Mouse (Mus musculus) CH12.LX (cell line): Measurements from ENCODE around the gene Akap2. TPM values are rescaled to one million over a fixed set of nuclear protein-coding genes. Genes with fewer than 3 reads are reported as not detected.

Experiments used
- DNase-seq: peaks from one replicate; pipeline ENCODE4 v3.0.0-alpha.2; 2013; ENCODE audit errors: extremely low read depth
- H3K27ac ChIP-seq: 2 replicates; pipeline ENCODE4 v1.5.1; 2012; ENCODE audit warnings: low read depth, mild to moderate bottlenecking, control low read depth, moderate library complexity; ENCODE audit not compliant: insufficient read depth
- H3K27me3 ChIP-seq: replicated peaks from 2 replicates; pipeline ENCODE3; 2012; ENCODE audit warnings: inconsistent platforms
- H3K36me3 ChIP-seq, 2 experiments: replicated peaks in 1 of 2; 2 replicates each; pipeline versions ENCODE3 to v1.6.1; 2012; ENCODE audit warnings: inconsistent platforms in 1 of 2, low read length in 1 of 2, mild to moderate bottlenecking in 1 of 2, mixed read lengths in 1 of 2, moderate library complexity in 1 of 2; ENCODE audit not compliant: control insufficient read depth in 1 of 2, insufficient read depth in 1 of 2
- H3K4me1 ChIP-seq, 2 experiments: 2 replicates each; pipeline ENCODE4 v1.6.1; 2012; ENCODE audit warnings: inconsistent platforms in 1 of 2, moderate library complexity in 1 of 2; ENCODE audit not compliant: insufficient read depth in 2 of 2, control insufficient read depth in 1 of 2
- H3K4me2 ChIP-seq: 2 replicates; pipeline ENCODE4 v1.6.1; 2012; ENCODE audit warnings: low read depth, mild to moderate bottlenecking, control low read depth; ENCODE audit not compliant: poor library complexity, insufficient read depth, severe bottlenecking
- H3K4me3 ChIP-seq, 3 experiments: fragments of 150-350 bp in 1 of 3; sonication (generic) in 1 of 3; replicated peaks in 1 of 3; 2 replicates each; pipeline versions ENCODE3 to v1.5.1; 2011 to 2012; ENCODE audit warnings: low read depth in 2 of 3, low read length in 2 of 3, mild to moderate bottlenecking in 2 of 3, moderate library complexity in 2 of 3, control low read depth in 1 of 3, improper control_type of control experiment in 1 of 3, inconsistent platforms in 1 of 3, mixed read lengths in 1 of 3; ENCODE audit not compliant: poor library complexity in 1 of 3
- H3K79me2 ChIP-seq: replicated peaks from 2 replicates; pipeline ENCODE4 v1.6.1; 2012; ENCODE audit warnings: mild to moderate bottlenecking, moderate library complexity; ENCODE audit not compliant: control insufficient read depth, poor library complexity, insufficient read depth, severe bottlenecking; ENCODE audit errors: extremely low read depth
- H3K9ac ChIP-seq: 2 replicates; pipeline ENCODE4 v1.6.1; 2012; ENCODE audit warnings: low read depth, mild to moderate bottlenecking, control low read depth, moderate library complexity; ENCODE audit not compliant: insufficient read depth
- H3K9me3 ChIP-seq: replicated peaks from 2 replicates; pipeline ENCODE3; 2012; ENCODE audit warnings: low read length, inconsistent platforms, mixed read lengths
- BHLHE40 ChIP-seq: IDR thresholded peaks from 2 replicates; pipeline ENCODE4 v1.6.1; 2011; ENCODE audit warnings: mild to moderate bottlenecking, low read depth, low read length, improper control_type of control experiment
- CHD1 ChIP-seq: IDR thresholded peaks from 2 replicates; pipeline ENCODE4 v1.6.1; 2012; ENCODE audit warnings: low read depth, low read length, improper control_type of control experiment, inconsistent platforms
- CHD2 ChIP-seq: IDR thresholded peaks from 2 replicates; pipeline ENCODE4 v1.6.1; 2011; ENCODE audit warnings: low read length, improper control_type of control experiment
- CTCF ChIP-seq, 2 experiments: IDR thresholded peaks in 1 of 2; conservative IDR thresholded peaks in 1 of 2; 2 replicates each; pipeline ENCODE4 v1.5.1; 2011 to 2012; ENCODE audit warnings: low read depth in 2 of 2, low read length in 2 of 2, improper control_type of control experiment in 1 of 2, inconsistent platforms in 1 of 2, mild to moderate bottlenecking in 1 of 2, moderate library complexity in 1 of 2
- E2F4 ChIP-seq: IDR thresholded peaks from 2 replicates; pipeline ENCODE4 v1.6.1; 2011; ENCODE audit warnings: low read depth, low read length, improper control_type of control experiment; ENCODE audit not compliant: insufficient replicate concordance
- ELF1 ChIP-seq: IDR thresholded peaks from 2 replicates; pipeline ENCODE4 v1.6.1; 2014; ENCODE audit warnings: low read depth, mild to moderate bottlenecking, inconsistent platforms, low read length, improper control_type of control experiment
- EP300 ChIP-seq: IDR thresholded peaks from 2 replicates; pipeline ENCODE4 v1.6.1; 2011; ENCODE audit warnings: low read length, improper control_type of control experiment
- ETS1 ChIP-seq: conservative IDR thresholded peaks from 2 replicates; pipeline ENCODE4 v1.6.1; 2012; ENCODE audit warnings: low read depth, mild to moderate bottlenecking, inconsistent platforms, low read length, improper control_type of control experiment, moderate library complexity
- GABPA ChIP-seq: IDR thresholded peaks from 2 replicates; pipeline ENCODE4 v1.6.1; 2012; ENCODE audit warnings: low read depth, low read length, improper control_type of control experiment, inconsistent platforms; ENCODE audit not compliant: insufficient replicate concordance
- IRF4 ChIP-seq: IDR thresholded peaks from 2 replicates; pipeline ENCODE4 v1.6.1; 2014; ENCODE audit warnings: low read depth, mild to moderate bottlenecking, inconsistent platforms, low read length, improper control_type of control experiment
- JUN ChIP-seq: IDR thresholded peaks from 2 replicates; pipeline ENCODE4 v1.6.1; 2011; ENCODE audit warnings: low read depth, mild to moderate bottlenecking, low read length, improper control_type of control experiment, moderate library complexity; ENCODE audit not compliant: insufficient read depth
- KAT2A ChIP-seq: IDR thresholded peaks from 2 replicates; pipeline ENCODE4 v1.6.1; 2012; ENCODE audit warnings: low read length, improper control_type of control experiment, inconsistent platforms; ENCODE audit not compliant: insufficient replicate concordance
- MAX ChIP-seq: IDR thresholded peaks from 2 replicates; pipeline ENCODE4 v1.6.1; 2011; ENCODE audit warnings: low read length, improper control_type of control experiment
- MYC ChIP-seq: IDR thresholded peaks from 2 replicates; pipeline ENCODE4 v1.6.1; 2011; ENCODE audit warnings: low read depth, mild to moderate bottlenecking, improper control_type of control experiment, low read length
- POLR2AphosphoS2 ChIP-seq: IDR thresholded peaks from 2 replicates; pipeline ENCODE4 v1.6.1; 2011; ENCODE audit warnings: low read depth, low read length, improper control_type of control experiment
- SMC3 ChIP-seq: IDR thresholded peaks from 2 replicates; pipeline ENCODE4 v1.6.1; 2011; ENCODE audit warnings: low read depth, low read length, improper control_type of control experiment
- TCF12 ChIP-seq: IDR thresholded peaks from 2 replicates; pipeline ENCODE4 v1.6.1; 2014; ENCODE audit warnings: low read depth, mild to moderate bottlenecking, inconsistent platforms, low read length, improper control_type of control experiment
- USF1 ChIP-seq: IDR thresholded peaks from 2 replicates; pipeline ENCODE4 v1.6.1; 2014; ENCODE audit warnings: low read depth, mild to moderate bottlenecking, inconsistent platforms, low read length, improper control_type of control experiment
- ZC3H11A ChIP-seq: IDR thresholded peaks from 2 replicates; pipeline ENCODE4 v1.6.1; 2012; ENCODE audit warnings: low read depth, mild to moderate bottlenecking, inconsistent platforms, low read length, improper control_type of control experiment
- ZKSCAN1 ChIP-seq: IDR thresholded peaks from 2 replicates; pipeline ENCODE4 v1.6.1; 2012; ENCODE audit warnings: low read depth, inconsistent platforms, low read length, improper control_type of control experiment, borderline replicate concordance
- ZMIZ1 ChIP-seq: IDR thresholded peaks from 2 replicates; pipeline ENCODE4 v1.6.1; 2012; ENCODE audit warnings: low read depth, mild to moderate bottlenecking, inconsistent platforms, low read length, improper control_type of control experiment
- ZNF384 ChIP-seq: IDR thresholded peaks from 2 replicates; pipeline ENCODE4 v1.6.1; 2012; ENCODE audit warnings: low read depth, low read length, improper control_type of control experiment, inconsistent platforms
- dilution Hi-C: fragments of 300-500 bp; cut with MboI; formaldehyde crosslinking; loops from 2 replicates; pipeline ENCODE4 v1.14.3; 2020; ENCODE audit warnings: low sequenced_read_pairs; ENCODE audit not compliant: extremely low pct_unique_long_range_greater_than_20kb, extremely low pct_ligation_motif_present
- in situ Hi-C: fragments of 300-500 bp; cut with MboI; formaldehyde crosslinking; loops from 3 replicates; pipeline ENCODE4 v1.14.3; 2019; ENCODE audit warnings: low sequenced_read_pairs, low pct_ligation_motif_present, low pct_unique_long_range_greater_than_20kb, mixed read lengths
- polyA plus RNA-seq: library from polyadenylated mRNA; unstranded; fragments of >175 nt; gene quantifications from 2 replicates; pipeline ENCODE4 v1.2.1, GENCODE M21; 2012; ENCODE audit warnings: low read depth; ENCODE audit not compliant: insufficient read length
- total RNA-seq, 2 experiments: library from RNA; depleted of rRNA; stranded (reverse); fragments of 300-350 nt in 1 of 2; fragments of >200 nt in 1 of 2; gene quantifications; 2 replicates each; pipeline ENCODE4 v1.2.3; 2012 to 2014

Gene Akap2
- total and polyA plus RNA-seq, 3 experiments, result 0.25 TPM; not detected in 2

GRCm38 (mm10) chr4:57915216-57915965 lies 197.9 kb downstream of the Akap2 start:
- Histone ChIP-seq H3K4me1 (peaks cover 0 to 13% of the 10 kb centered on the region in 2 experiments; a peak in 2 of 4 replicates), H3K9me3 (no peaks in the 10 kb centered on the region), H3K4me2 (no peak overlapping the region), H3K79me2 (no peaks in the 10 kb centered on the region), H3K9ac (no peak overlapping the region)
- no peak for TF ChIP-seq ZNF384
- no peak for TF ChIP-seq MYC
- no peak for TF ChIP-seq EP300
- no peak for TF ChIP-seq GABPA
- TF ChIP-seq KAT2A, result no peak
- TF ChIP-seq, all 38 proteins: peak for 0
- no peak for DNase-seq
- in situ Hi-C loops (no loop called here), dilution Hi-C loops (no loop called here)
- H3K36me3 ChIP-seq, result no peaks in the 10 kb centered on the region
- H3K4me3 ChIP-seq, result no peak overlapping the region
- H3K27me3 ChIP-seq, result no peaks in the 10 kb centered on the region
- no peak overlapping the region for H3K27ac ChIP-seq

GRCm38 (mm10) chr4:57916201-57916661 lies 198.8 kb downstream of the Akap2 start, which contains the start of gene D630039A03Rik:
Gene D630039A03Rik, minus strand, starts transcription at chr4:57916297.
- Histone ChIP-seq H3K79me2 (no peaks in the 10 kb centered on the region), H3K27me3 (no peaks in the 10 kb centered on the region), H3K36me3 (no peaks in the 10 kb centered on the region), H3K9ac (no peak within 1 kb of the TSS), H3K4me3 (no peak within 1 kb of the TSS), H3K27ac (no peak within 1 kb of the TSS), H3K9me3 (no peaks in the 10 kb centered on the region), H3K4me2 (no peak within 1 kb of the TSS), H3K4me1 (peaks cover 0 to 13% of the 10 kb centered on the region in 2 experiments; a peak in 2 of 4 replicates)
- no peak for DNase-seq
- TF ChIP-seq POLR2AphosphoS2 (no peak), ELF1 (no peak), CHD1 (no peak), ZC3H11A (no peak), EP300 (no peak)
- in situ Hi-C loops (no loop called here), dilution Hi-C loops (no loop called here)

DNA sequence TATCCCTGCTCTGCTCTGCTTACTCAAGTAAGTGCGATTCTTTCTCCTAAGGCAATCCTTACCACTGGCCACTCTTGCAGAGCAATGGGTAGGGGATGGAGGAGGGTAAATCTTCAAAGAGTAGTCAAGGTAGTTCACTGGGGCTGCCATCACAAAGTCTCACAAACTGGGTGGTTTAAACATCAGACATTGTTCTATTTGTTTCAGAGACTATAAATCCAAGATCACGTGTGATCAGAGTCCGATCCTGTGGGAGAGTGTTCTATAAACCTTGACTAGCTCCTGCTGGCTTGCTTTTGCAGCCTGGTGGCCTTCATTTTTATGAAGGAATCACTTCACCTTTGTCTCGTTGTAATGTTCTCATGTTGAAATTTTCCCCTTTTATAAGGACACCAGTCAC lies 199.3 kb downstream of the Akap2 start:
- DNase-seq, result no peak
- Histone ChIP-seq H3K4me2 (no peak overlapping the region), H3K36me3 (no peaks in the 10 kb centered on the region), H3K27ac (no peak overlapping the region), H3K27me3 (no peaks in the 10 kb centered on the region), H3K9ac (no peak overlapping the region), H3K9me3 (no peaks in the 10 kb centered on the region), H3K79me2 (no peaks in the 10 kb centered on the region)
- in situ Hi-C loops, result no loop called here
- TF ChIP-seq ZC3H11A, result no peak
- TF ChIP-seq ETS1, result no peak
- no peak for TF ChIP-seq JUN
- no peak for TF ChIP-seq IRF4
- TF ChIP-seq CTCF (conservative IDR thresholded peaks at IDR 0.05 in 1 of 2, IDR thresholded peaks at IDR 0.05 in 1 of 2; ENCODE audit: low read depth in 2 of 2, low read length in 2 of 2), result no peak
- TF ChIP-seq POLR2AphosphoS2, result no peak
- no peak for TF ChIP-seq CHD2
- no peak for TF ChIP-seq ZMIZ1
- TF ChIP-seq ZKSCAN1, result no peak
- no peak for TF ChIP-seq USF1
- TF ChIP-seq GABPA, result no peak
- no peak for TF ChIP-seq SMC3
- no peak for TF ChIP-seq E2F4
- TF ChIP-seq TCF12, result no peak
- TF ChIP-seq MAX, result no peak
- TF ChIP-seq BHLHE40, result no peak
- no peak for TF ChIP-seq MYC
- TF ChIP-seq, all 38 proteins: peak for 0
- no peak overlapping the region for H3K4me3 ChIP-seq
- peaks cover 0 to 13% of the 10 kb centered on the region in 2 experiments; a peak in 2 of 4 replicates for H3K4me1 ChIP-seq
- dilution Hi-C loops, result no loop called here
